Mouse (Mus musculus) right cerebral cortex, adult 2 months (tissue): Measurements from ENCODE around the gene Hoga1.

ENCODE experiments used
- DNase-seq, 2 experiments: peaks; one replicate each; pipeline ENCODE4 v3.0.0; 2021 to 2022; ENCODE audit warnings: low spot score in 2 of 2

Gene Hoga1

DNA sequence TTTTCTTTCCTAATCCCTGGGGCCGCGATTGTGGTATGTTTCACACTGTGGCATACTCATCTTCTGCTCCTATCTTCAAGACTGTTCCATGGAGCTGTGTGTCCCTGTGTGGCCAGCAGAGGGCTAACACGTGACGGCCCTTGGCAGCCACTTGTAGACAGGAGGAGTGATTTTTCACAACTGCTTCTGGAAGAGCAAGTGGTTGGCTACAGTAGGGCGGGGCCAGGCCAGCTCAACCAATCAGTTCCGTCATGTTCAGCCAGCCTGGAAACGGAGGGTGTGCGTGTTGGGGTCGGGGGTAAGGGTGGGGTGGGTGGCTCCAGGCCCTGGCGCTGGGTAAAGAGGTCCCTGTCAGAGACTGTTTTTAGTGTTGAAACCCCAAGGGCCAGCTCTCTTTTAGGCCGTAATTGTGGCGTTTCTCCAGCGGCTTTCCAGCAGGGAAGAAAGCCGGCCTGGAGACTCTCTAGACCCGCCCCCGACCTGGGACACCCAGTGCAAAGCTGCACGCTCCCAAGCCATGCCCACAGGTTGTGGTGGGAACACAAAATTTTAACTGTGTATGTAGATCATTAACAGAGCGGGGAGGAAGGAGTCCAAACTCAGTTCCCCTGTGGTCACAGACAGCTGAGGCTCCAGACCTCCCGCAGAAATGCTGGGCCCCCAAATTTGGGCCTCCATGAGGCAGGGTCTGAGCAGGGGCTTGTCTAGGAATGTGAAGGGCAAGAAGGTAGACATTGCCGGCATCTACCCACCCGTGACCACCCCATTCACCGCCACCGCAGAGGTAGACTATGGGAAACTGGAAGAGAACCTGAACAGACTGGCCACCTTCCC, at the start of gene Hoga1:
Gene Hoga1, plus strand, starts transcription at position 342 of the 834 bp plus-strand sequence.
- DNase-seq, result peak; percentile 34 to 37

DNA sequence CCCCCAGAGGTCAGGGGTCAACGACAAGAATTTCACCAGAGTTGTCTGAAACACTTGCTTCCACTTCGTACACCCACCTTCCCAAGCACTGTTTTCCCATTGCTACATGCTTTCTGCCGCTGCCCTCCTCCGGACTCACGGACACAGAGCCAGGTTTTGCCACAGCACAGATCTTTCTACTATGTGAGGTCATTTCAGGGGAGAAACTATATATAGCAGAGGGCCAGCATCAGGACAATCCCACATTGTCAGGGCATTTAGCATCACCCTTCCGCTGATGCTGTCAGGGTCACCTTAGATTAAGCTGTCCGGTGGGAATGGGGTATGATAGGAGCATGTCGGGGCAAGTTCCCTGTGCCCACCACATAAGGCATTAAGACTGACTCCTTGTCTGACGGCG, 48.3 kb upstream of the Hoga1 start:
- no peak for DNase-seq

DNA sequence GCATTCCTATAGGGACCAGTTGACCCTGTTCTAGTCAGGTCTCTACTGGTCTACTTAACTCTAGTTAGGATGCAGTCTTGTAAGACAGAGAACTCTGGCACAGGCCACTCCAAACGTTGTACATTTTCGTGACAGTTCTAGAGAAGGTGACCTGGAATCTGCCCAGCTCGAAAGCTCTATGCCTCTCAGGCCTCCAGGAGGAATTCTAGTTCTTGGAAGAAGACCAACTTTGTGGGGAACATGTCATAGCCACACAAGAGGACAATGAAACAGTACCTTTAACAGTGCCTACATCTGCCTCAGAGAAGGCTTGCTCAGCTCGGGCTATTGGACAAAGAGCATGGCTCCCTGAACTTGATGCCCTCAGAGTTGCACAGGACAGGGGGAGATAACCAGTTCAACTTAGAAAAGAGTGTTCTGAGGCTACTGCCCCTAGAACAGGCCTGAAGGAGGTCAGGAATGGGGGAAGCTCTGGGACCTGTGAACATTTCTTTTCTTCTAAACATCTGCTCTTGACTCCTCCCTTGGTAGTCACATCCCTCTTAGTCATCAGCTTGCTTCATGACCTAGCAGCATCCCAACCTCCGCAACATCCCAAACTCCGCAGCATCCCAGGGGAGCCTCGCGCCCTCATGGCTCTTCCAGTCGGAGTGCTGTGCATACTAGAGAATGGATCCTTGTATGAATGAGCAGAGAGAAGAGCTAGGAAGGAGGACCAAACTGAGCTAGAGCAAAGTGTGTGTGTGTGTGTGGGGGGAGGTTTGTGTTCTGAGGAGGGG, 46.5 kb upstream of the Hoga1 start:
- no peak for DNase-seq

DNA sequence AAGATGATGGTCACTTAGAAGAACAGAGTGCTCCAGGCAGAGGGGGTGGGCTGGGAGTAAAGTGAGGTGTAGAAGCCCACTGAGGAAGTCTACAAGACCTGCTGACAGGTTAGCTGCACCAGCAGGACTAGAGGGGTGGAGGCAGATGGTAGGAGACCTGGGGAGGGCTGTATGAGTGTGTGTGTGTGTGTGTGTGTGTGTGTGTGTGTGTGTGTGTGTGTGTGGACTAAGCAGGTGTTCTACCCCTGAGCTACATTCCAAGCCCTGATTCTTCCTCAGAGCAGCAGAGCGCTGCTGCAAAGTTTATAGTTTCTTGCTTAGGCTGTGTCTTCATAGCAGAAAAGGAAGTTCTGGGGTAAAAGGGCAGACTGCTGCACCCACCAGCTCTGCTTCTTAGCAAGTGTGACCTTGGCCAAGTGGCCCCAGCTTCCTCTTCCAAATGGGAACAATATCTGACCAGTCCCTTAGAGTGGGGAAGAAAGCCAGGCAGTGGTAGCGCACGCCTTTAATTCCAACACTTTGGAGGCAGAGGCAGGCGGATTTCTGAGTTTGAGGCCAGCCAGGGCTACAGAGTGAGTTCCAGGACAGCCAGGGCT, 45.6 kb upstream of the Hoga1 start:
- DNase-seq, result no peak

DNA sequence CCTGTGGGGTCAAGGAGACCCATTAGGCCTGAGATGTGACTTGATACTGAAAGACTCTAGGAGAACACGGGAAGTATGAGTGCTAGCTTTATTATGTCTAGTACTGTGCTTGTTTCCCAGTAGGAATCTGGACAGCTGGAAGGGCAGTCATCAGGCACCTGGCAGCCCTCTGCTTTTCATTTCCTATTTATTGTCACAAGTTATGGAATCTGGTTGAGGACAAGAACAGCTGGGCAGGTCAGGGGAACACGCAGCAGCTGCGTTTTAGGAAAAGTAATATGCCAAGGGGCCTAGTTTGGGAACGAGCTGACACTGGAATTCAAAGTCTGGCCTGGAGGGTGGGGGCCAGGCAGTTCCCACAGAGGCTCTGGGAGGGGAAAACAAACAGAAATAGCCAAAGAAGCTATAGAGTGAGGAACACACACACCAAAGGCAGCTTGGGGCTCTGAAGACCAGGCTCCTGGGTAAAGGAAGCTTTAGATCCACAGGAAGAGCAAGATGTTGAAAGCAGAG, 44.9 kb upstream of the Hoga1 start:
- DNase-seq, result no peak

DNA sequence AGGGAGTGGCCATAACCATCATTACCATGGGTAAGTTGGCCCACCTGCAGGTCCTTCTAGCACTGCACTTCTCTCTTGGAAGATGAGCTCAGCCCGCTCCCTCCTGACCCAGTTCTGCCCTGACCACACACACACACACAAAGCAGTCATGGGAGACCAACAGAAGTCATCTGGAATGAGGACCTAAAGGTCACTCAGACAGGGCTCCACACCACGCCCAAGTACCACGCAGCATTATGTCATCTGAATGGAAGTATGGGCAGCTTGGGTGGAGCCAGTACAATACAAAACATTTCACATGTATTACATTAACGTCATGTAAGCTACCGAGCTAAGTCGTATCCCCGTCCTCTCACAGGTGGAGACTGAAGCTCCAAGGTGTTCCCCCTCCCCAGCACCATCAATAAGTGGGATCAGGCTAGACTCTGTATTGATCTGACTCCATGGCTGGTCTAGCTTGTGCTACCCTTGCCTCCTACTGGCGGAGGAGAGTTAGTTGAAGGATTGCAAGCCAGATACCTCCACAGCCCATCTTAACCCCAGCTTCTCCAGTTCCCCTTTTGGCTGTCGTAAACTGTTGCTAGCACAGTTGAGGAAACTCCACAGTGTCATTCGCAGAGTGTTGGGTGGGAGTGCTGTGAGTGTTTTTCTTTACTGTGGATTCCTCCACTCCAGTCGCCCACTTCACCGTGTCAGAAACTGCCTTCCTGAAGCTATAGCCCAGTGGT, 44.0 kb upstream of the Hoga1 start:
- DNase-seq, result no peak

DNA sequence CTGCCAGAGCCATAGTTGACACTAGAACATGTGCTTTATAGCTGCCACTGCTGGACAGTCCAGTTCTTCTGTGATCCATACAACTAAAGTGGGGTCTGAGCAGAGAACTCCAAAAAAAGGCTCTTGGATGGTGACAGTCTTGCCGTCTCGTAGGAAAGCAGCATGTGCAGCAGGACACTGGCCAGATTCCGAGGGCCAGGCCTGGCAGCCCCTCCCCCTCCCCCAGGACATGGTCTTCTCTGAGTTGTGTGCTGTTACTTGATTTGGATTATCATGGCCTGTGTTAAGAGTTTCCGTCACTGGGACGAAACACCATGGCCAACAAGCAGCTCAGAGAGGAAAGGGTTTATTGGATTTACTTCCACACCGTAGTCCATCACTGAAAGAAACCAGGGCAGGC, 41.2 kb upstream of the Hoga1 start:
- no peak for DNase-seq

DNA sequence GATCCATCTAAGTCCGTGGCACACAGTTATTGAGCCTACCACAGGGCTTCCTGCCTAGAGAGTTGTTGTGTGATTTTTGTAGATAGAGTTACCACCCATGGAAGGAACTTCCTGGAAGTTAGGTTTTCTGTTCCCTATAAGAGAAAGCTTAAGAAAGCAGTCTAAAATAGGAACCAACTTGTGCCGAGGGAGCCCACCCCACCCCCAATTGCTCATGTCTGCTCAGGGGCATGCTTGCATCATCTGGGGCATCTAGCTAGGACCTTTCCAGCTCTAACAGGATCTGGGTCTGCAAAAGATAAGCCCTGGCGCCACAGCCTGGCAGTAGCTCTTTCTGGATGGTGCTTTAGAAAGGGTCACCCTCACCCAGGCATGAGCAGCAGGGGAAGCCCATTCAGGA, 39.8 kb upstream of the Hoga1 start:
- DNase-seq, result no peak

DNA sequence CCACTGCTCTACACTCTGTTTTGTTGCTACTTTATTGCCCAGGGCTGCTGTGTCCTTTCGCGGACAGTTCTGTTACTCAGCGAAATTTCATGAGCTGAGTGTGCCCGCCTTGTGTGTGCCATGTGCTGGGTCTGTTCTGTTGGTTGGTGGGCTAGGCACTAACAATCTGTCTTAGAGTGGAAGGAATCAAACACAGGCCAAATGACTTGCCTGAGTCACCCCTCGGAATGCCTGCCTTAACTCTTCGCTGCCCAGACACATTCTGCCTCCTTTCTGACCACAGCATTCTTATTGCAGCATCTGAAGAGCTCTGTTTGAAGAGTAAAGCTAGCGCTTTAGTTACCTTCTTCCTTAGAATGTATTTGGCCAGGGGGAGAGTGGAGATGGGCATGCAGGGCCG, 38.8 kb upstream of the Hoga1 start:
- no peak for DNase-seq

DNA sequence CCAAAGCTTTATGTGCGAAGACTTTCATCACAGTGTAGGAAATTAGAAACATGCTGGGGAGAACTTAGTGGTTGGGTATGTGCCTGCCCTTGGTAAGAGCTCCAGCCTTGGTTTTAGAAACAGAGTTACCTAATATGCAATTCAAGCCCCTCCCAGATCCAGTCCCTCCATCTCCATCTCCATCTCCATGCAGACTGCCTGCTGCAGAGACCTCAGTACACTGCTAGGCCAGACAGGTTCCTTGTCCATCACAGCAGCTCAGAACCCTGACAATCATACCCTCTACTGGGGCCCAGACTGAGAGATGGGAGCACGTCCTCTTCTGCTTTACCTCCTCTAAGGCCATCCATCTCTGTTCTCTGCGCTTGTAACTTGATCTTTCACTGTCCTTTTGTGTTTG, 36.8 kb upstream of the Hoga1 start:
- no peak for DNase-seq

DNA sequence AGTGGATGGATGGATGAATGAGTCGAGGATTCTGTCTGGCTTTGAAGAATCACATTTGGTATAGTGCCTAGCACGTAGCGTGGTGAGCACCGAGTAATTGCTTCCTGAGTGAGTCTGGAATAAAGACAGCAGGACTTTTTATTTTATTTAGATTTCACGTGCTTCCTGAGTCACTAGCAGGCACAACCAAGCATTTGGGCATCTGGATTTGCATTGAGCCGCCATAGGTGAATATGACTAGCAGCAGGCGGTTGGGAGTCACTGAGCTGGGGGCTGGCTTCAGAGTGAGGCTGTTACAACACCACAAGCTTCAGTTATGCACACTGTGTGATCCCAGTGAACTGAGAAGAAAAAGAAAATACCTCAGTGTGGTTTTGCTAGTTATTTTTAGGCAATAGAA, 36.3 kb upstream of the Hoga1 start:
- no peak for DNase-seq

DNA sequence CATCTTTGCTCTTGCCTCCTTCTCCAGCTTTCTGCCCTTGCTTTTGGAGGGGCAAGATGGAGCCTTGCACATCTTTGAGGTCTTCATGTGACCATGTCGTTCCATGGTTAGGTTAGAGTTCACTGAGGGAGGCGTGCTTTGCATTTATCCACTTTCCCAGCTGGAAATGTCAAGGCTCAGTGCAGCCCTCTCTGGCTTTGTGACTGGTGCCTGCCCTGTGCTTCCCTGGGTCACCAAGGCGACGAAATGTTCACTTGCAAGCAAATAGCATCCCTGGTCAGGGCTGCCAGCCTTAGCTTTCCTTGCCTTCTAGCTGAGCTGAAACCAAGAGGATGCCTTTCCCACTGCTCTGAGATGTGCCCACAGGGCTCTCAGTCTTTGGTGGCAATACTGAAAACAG, 35.0 kb upstream of the Hoga1 start:
- DNase-seq, result no peak

DNA sequence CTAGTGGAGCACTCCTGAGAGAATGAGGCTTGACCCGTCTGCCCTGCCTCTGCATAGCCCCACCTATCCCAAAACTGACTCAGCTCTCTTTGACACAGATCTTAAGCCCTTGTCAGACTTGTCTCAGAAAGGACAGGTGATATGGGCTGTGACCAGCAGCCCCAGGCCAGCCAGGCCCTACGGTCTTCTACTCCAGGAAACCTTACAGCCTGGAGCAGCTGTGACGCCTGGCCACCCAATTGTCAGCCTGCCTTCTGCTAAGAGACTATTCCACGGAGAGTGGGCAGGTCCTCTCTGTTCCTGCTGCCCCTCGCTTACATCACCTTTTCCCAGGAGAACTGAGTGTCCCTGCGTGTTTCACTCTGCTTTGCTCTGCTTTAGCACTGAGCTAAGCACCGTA, 34.3 kb upstream of the Hoga1 start:
- no peak for DNase-seq

DNA sequence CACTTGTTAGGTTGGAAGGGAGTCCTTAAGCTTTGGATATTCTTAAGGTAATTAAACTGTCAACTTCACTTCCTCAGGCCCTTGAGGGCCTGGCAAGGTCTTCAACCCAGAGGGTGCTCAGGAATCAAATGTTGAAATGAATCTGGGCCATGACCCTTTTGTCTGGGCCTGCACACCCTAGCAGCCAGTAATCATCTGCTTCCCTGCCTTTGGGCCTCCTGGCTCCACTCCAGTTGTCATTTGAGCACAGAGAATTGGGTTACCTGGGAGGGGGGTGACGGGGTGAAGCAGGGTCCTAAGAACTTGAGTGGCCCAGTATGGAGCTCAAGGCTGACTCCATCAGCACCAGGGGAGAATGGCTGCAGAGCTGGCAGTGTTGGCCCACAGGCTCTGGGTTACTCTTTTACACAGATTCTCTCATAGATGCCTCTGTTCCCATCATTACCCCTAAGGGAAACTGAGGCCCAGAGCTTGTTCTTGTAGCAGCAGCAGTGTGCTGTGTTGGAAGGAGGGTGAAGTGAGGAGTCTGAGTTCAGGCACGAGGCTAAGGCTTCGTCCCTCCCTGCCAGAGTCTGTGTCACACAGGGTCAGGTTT, 31.1 kb upstream of the Hoga1 start:
- no peak for DNase-seq

DNA sequence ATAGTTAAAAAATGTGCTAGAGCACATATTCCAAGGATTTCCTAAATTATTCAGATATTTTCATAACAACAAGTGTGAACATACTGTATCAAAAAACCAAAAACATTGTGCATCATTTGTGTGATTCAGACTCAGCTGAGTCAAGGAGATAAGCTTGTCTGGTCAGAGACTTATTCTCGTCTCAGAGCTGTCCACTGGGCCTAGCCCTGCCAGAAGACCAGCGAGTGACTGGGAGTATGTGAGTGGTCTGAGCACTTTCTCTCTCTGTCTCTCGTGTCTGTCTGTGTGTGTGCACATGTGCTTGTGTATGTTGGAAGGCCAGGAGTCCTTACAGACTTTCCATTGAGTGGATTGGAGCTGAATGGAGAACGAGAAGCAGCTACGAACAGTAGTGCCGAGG, 30.4 kb upstream of the Hoga1 start:
- DNase-seq, result no peak

DNA sequence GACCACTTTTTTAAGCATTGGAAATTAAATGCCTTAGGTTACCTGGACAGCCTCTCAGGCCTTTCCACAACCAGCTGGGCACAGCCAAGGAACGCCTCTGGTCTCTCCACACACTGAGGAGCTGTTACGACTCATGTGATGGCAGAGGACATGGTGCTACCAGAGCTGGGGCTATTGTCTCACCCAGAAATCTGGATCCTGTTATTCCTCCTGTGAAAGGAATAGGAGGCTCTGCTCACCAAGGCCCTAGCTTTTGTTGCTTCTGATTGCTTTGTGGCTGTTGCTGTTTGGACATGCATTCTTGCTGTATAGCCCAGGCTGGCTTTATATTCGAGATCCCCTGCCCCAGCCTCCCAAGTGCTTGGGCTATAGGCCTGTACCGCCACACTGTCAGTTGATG, 29.2 kb upstream of the Hoga1 start:
- no peak for DNase-seq

DNA sequence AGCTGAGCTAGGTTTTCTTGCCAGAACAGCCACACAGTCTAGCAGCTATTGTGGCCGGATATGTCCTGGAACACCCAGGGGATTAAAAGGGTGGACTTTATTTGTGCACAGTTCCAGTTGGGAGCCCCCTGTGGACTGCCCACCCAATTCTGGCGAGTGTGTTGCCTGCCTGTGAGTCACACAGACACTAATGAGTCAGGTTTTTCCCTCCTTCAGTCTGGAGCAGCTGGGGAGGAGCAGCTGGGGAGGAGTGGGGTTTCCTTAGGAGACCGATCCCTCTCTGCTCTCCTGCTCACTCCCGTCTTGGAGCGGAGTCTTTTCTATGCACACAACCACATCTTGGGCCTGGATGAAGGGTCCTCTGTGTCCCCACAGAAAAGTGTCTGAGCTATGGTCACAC, 28.6 kb upstream of the Hoga1 start:
- DNase-seq, result peak; percentile 61 to 63

DNA sequence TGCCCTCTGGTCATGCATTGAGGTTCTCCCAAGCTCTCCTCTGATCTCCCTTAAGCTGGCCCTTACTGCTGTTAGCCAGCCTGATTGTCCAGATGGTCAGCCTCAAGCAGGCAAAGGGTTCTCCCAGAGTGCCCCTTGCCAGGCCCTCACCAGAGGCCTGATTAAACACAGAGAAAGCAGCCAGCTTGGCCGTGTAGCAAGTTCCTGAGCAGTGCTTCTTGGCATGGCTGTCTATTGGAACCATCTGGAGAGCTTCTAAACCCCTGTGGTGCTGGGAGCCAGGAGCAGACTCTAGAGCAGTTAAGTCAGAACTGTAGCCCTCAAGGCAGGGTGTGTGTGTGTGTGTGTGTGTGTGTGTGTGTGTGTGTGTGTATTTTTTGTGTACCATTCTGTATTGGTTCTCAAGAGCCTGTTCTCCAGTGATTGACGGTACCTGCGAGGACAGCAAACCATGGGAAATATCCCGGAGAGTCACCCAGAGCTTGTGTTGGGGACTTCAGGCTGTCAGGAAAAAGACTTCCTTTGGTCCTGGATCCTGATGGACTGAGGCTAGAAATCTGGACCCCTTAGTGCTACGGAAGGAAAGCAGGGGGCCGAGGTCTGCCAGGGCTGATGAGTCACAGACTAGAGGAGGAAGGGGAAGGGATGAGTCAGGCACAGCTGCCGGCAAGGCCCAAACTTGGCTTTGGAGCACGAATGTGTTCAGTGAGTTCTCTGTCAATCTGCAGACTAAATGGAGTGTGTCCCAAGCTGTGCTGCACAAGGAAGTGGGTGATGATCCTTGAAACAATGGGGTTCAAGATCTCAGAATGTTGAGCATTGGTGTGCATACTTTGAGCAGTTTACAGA, 27.8 kb upstream of the Hoga1 start:
- DNase-seq, result peak; percentile 55 to 60

DNA sequence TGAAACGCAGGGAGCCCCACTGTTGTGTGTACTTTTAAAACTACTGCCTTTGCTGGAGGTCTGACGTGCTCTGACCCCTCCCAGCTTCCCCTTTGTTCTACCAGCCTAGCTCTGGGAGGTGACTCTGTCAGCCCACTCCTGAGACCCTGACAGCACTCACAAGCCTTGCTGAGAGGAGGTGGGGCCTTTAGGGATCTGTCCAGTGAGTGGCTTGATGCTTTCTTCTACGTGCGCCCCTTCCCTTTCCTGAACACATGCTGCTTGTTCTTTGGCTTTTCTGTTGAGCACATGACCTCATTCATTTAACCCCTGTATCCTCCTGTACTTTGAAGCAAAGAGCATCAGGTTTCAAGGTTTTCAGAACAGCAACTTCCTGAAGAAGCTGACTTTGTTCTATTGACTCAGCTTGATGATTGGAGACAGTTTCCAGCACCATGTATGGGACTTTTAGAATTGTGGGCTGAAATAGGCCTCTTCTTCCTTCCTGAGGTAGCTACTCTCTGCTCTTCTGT, 26.3 kb upstream of the Hoga1 start:
- DNase-seq, result no peak
